In the genomic region with DNA sequence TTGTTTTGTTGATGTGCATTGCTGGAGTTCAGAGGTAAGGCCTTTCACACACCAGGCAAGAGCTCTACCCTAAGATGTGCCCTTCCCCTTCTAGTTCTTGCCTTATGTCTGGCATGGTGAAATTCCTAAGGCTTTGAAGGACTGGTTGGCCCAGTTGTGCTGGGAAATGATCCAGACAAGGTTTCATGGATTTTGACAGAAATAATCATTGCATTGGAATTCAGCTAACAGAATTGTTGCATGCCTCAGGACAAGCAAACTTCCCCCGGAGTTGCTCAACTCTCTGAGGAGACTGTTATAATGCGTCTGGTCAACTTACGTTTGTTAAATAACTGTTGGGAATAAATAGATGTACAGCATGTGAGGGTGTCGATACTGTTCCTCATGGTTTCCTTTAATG, we compare ENCODE assay signal across 25 mouse cellular contexts.
DNase-seq lines count a peak whose midpoint lies in the region; ATAC-seq and TF ChIP-seq lines count a peak whose summit lies in the region.
"Had no signal": no experiment of that assay in that cellular context is flagged by ENCODE, and none has a peak within 500 bp of the region (broad histone marks: within the 10 kb centered on the region; RNA-seq: fewer than 3 reads in every experiment).

No protein-coding gene starts in this region.

- no peak overlapping the region for H3K4me3 ChIP-seq in lung, postnatal 0 days (ENCODE audit: low read depth, low read length)
- H3K4me3 ChIP-seq in hindbrain, embryonic 10.5 days, result no peak overlapping the region
- H3K4me3 ChIP-seq: embryonic facial prominence, embryonic 13.5 days; forebrain, embryonic 10.5 days; heart, adult 2 months; hindbrain, embryonic 13.5 days; megakaryocyte, embryonic 14.5 days; midbrain, embryonic 13.5 days had no signal

- no peak for TF ChIP-seq EP300 in lung, postnatal 0 days (IDR thresholded peaks at IDR 0.05)

- no peaks in the 10 kb centered on the region for H3K27me3 ChIP-seq in lung, postnatal 0 days (replicated peaks; ENCODE audit: insufficient read depth, low read length)
- H3K27me3 ChIP-seq in hindbrain, embryonic 10.5 days (ENCODE audit: insufficient read depth, poor library complexity, severe bottlenecking), result no peaks in the 10 kb centered on the region
- H3K27me3 ChIP-seq: embryonic facial prominence, embryonic 13.5 days; hindbrain, embryonic 13.5 days; midbrain, embryonic 13.5 days had no signal

- no peak overlapping the region for H3K27ac ChIP-seq in lung, postnatal 0 days (ENCODE audit: low read length)
- no peak overlapping the region for H3K27ac ChIP-seq in hindbrain, embryonic 10.5 days
- H3K27ac ChIP-seq: forebrain, embryonic 10.5 days; heart, adult 2 months; hindbrain, embryonic 13.5 days; midbrain, embryonic 13.5 days had no signal

- no peaks in the 10 kb centered on the region for H3K4me1 ChIP-seq in lung, postnatal 0 days (ENCODE audit: insufficient read depth, low read depth, low read length)
- peaks cover 26% of the 10 kb centered on the region for H3K4me1 ChIP-seq in hindbrain, embryonic 10.5 days (replicated peaks)
- H3K4me1 ChIP-seq: megakaryocyte, embryonic 14.5 days; midbrain, embryonic 13.5 days had no signal

- no peak overlapping the region for H3K4me2 ChIP-seq in lung, postnatal 0 days (replicated peaks; ENCODE audit: low read depth, low read length)
- H3K4me2 ChIP-seq: embryonic facial prominence, embryonic 13.5 days; hindbrain, embryonic 13.5 days; liver, embryonic 11.5 days; lung, embryonic 14.5 days; midbrain, embryonic 13.5 days had no signal

- peak; percentile 54 for ATAC-seq in lung, postnatal 0 days
- ATAC-seq: forebrain, embryonic 16.5 days; midbrain, embryonic 13.5 days had no signal

- WGBS in lung, postnatal 0 days, result 46% methylated on average over 4 of the region's 4 CpGs
- WGBS in hindbrain, embryonic 10.5 days, result 89% methylated on average over 4 of the region's 4 CpGs

- H3K9me3 ChIP-seq in lung, postnatal 0 days (ENCODE audit: low read length), result no peaks in the 10 kb centered on the region
- H3K9me3 ChIP-seq in hindbrain, embryonic 10.5 days, result no peaks in the 10 kb centered on the region
- H3K9me3 ChIP-seq: embryonic facial prominence, embryonic 13.5 days; forebrain, embryonic 10.5 days; hindbrain, embryonic 13.5 days; megakaryocyte, embryonic 14.5 days; midbrain, embryonic 13.5 days had no signal

- no peaks in the 10 kb centered on the region for H3K36me3 ChIP-seq in lung, postnatal 0 days (ENCODE audit: insufficient read depth, low read length)
- H3K36me3 ChIP-seq in hindbrain, embryonic 10.5 days, result no peaks in the 10 kb centered on the region
- H3K36me3 ChIP-seq: embryonic facial prominence, embryonic 13.5 days; forebrain, embryonic 10.5 days; hindbrain, embryonic 13.5 days; midbrain, embryonic 13.5 days had no signal

- no peak for TF ChIP-seq CTCF in lung, postnatal 0 days (IDR thresholded peaks at IDR 0.05)

- DNase-seq in adrenal gland, postnatal 10 days, result peak; percentile 24
- no peak for DNase-seq in adrenal gland, postnatal 25 days
- peak; percentile 37 for DNase-seq in lung, postnatal 0 days (ENCODE audit: low spot score)
- DNase-seq in lung, postnatal 10 days, result no peak
- peak; percentile 36 for DNase-seq in adrenal gland, postnatal 14 days
- peak; percentile 38 for DNase-seq in lung, postnatal 25 days (ENCODE audit: low spot score)
- no peak for DNase-seq in hindbrain, embryonic 10.5 days (ENCODE audit: low spot score)
- no peak for DNase-seq in spleen, postnatal 4 days (ENCODE audit: low spot score in 2 of 2)
- DNase-seq: B cell, adult 2 months; cerebellum, adult 11-12 months; cerebellum, postnatal 14 days; gastrocnemius, postnatal 14 days; heart, adult 2 months; kidney, adult 11 months; layer of hippocampus, adult 9-11 months; lung, embryonic 14.5 days; thymus, adult 18-20 months; thymus, postnatal 36 days had no signal

- H3K9ac ChIP-seq in lung, postnatal 0 days (replicated peaks; ENCODE audit: low read depth), result no peak overlapping the region
- H3K9ac ChIP-seq: embryonic facial prominence, embryonic 13.5 days; hindbrain, embryonic 13.5 days; lung, embryonic 14.5 days; midbrain, embryonic 13.5 days had no signal

Comparison
In these comparisons a context has a peak if more than half of its experiments do, and no peak if none do; other contexts are left out.
1. DNase-seq: peak in adrenal gland, postnatal 10 days (single experiment), lung, postnatal 0 days (single experiment), adrenal gland, postnatal 14 days (single experiment) and lung, postnatal 25 days (single experiment); none in adrenal gland, postnatal 25 days (single experiment), lung, postnatal 10 days (single experiment), hindbrain, embryonic 10.5 days (single experiment) and spleen, postnatal 4 days (0 of 2).